Mouse (Mus musculus) kidney, adult 8-10 months (tissue): ENCODE measurements around the gene Ccdc102a.
"Not testable (repeated sequence)": the region's sequence is repeated elsewhere in the genome, so short reads cannot be mapped to it uniquely, and the experiment has no call there.

Experiments used
- DNase-seq, 2 experiments: peaks; one replicate each; pipeline ENCODE4 v3.0.0; 2022

Gene Ccdc102a

DNA sequence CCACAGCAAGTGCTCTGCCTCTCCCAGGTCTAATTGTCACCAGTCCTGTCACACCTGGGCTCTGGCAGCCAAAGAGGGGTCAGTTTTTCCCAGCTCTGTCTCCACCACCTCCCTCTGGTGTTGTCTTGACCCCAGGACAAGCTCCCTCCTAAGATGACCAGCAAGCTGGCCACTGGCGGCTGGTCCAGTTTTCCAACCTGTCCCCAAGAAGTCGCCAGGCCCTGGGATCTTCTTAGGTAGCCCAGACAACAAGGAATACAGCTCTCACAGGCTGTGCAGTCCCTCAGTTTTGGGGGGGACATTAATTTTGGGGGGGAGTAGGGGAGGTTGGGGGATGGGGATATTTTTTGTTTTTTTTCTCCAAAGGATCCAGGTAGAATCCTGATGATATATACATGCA, 45.3 kb downstream of the Ccdc102a start:
- no peak for DNase-seq

DNA sequence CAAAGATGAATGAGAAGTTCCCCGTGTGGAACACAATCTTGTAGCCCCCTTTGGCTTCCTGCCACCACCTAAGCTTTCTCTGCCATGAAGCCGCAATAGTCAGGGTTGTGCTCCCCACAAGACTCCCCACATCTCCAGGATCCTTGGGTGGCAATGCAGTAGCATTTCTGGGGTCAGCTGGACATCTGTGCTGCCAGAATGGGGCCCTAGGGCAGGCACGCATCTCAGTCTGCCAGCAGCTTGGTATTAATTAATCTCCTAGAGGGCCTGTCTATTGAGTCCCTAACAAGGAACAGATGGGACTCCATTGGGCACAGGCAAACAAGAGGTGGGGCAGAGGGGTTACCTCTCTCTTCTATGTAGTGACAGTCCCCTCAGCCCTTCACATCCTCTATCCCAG, 45.7 kb downstream of the Ccdc102a start:
- peak; percentile 41 to 52 for DNase-seq

DNA sequence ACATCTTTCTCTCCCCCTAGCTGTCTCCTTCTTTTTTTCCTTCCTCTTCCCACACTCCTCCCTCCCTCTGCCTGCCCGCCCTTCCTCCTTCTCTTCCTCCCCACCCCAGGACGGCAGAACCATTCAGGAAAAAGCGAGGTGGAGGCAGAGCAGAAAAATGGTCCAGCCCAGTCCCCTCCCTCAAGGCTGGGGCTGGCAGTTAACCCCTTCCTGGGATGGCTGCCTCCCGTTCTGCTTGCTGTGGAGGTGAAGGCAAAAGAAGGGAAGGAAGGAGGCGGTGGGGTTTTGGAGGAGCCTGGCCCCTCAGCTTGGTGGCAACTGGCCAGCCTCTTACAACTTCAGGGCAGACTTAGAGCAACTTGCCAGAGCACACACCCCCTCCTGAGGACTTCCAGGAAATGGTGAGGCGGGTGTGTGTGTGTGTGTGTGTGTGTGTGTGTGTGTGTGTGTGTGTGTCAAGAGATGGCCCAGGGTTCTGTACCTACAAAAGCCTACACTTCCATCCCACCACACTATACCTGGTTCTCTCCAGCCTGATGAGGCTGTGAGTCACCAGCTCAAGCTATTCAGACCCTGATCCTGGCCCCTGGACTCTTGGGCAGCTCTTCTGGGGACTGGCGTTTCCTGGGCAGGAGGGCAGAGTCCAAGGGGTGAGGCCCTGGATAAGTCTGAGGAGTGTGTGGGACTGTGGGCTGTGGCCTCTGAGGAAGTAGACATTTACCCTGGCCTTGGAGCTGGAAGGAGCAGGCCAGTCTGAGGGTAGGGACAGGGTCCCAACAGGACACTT, 46.6 kb downstream of the Ccdc102a start:
- peak; percentile 81 to 86 for DNase-seq

DNA sequence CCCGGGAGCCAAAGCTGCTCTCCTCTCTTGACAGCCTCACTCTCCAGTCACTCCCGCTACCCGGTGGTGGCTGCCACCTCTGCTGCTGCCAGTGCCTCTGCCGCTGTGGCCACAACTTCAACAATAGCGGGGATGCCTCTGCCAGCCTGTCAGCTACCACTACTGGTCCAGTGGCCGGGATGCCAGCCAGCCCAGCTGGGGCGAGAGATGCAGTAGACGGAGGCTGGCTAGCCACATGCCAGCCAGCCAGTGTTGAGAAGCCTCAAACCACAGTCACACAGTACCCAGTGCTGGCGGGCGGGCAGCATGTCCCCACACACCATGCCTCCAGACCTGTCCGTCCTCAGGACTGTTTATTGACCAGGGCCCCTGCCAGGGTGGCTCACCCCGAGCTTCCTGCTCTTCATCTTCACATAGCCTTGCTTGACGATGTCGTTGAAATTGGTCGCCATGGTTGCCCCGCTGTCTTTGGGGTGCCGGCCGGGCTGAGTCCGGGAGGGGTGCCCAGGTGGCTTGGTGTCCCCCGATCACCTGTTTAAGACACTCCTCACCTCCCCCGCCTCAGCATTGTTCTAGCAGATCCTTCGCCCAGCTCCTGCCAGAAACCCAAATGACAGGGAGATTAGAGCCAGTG, 47.3 kb downstream of the Ccdc102a start:
- no peak for DNase-seq

DNA sequence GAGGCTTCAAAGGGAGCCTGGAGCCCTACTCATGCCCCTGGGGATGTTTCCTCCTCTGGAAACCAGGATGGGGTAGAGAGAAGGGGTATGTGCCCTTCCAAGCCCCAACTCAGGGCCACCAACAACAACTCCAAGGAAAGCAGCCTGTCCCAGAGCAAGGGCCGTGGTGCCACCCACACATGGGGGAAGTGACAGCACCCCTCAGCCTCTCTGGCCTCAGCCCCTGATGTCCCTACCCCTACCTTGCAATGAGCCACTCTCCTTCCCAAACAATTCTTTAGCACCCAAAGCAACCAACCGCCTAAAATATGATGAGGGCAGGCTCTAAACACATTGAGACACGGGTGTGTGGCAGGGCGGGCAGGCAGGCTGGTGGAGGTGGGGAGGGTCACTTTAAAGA, 47.9 kb downstream of the Ccdc102a start:
- DNase-seq = no peak

DNA sequence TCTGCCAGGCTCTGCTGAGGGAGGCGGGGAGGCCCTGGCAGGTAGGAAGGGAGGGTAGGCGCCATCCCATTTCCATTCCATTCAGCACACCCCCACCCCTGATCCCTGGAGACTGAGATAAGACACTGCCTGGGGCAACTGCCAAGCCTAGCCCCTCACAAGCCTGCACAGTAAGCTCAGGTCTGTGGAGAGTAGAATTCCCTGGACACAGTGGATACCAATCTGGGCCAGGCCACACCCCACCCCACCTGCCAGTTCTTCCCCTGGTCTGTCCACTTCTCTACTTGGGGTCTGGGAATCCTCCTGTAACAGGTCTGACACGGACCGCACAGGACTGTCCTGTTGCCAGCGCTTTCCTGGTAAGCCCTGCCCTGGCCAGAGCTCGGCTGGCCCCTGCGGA, 48.8 kb downstream of the Ccdc102a start:
- no peak for DNase-seq

DNA sequence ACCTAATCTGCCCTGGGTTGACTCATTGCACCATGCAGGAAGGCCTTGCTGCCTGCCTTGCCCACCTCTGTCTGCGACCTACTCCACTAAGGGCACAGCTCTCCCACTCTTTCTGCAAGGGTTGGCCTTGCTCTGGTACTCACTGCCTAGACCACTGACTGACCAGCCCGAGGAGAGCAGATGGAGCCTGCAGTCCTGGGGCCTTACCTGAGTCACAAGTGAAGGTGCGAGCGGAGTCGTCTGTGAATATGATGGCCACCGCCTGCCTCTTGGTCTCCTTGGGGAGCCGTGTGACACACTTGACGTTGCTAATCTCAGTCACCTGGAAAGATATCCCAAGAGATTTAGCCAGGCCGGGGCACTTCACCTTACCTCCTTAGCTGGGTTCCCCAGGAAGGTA, 51.0 kb downstream of the Ccdc102a start:
- no peak for DNase-seq

DNA sequence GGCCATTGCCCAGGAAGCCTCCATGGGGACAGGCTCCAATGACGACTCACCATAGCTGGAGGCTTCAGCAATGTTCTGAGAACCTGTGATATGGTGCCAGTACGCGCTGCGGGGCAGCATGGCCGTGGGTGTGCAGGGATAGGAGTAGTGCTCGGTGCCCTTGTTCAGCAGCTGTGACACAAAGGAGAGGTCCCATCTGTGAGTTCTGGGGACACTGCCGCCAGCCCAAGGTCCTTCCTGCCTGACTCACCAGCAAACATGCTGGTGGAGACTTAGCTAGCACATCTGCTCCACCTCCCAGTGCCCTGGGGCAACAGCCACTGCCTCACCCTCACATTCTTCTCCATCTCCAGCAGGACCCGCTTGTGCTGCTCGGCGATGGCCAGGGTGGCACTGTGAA, 52.6 kb downstream of the Ccdc102a start:
- no peak for DNase-seq

DNA sequence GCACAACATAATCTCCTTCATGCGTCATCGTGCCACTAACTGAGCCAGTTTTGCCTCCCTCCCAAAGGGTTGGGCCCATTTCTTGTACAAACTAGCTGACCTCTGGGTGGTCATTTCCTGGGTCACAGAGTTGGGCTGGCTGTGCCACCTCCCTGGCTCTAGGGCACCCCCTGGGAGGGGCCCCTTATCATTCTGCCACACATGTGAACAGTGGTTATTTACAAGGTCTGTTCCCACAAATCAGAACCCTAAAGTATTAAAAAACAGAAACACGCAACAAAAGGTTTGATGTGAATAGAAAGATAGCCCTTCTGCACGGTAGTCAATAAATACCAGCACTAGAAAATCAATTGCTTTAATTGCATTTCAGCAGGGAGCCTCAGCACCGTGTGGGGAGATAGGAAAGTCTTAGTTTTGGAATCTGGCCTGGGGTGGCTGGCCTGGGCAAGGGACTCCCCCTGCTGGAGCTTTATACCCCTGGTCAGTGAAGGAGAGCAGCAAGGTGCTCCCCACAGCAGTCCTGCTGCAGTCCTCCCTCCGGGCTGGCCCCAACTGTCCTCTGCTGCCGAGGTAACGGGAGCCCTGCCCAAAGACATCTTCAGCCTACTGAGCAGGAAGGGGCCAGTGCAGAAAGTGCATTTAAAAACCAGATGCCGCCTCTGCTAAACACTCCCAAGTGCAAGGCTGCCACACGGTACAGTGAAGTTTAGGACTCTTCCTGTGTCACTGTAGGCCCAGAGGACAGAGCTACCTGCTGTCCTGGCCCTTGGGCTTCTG, 53.8 kb downstream of the Ccdc102a start:
- no peak for DNase-seq

DNA sequence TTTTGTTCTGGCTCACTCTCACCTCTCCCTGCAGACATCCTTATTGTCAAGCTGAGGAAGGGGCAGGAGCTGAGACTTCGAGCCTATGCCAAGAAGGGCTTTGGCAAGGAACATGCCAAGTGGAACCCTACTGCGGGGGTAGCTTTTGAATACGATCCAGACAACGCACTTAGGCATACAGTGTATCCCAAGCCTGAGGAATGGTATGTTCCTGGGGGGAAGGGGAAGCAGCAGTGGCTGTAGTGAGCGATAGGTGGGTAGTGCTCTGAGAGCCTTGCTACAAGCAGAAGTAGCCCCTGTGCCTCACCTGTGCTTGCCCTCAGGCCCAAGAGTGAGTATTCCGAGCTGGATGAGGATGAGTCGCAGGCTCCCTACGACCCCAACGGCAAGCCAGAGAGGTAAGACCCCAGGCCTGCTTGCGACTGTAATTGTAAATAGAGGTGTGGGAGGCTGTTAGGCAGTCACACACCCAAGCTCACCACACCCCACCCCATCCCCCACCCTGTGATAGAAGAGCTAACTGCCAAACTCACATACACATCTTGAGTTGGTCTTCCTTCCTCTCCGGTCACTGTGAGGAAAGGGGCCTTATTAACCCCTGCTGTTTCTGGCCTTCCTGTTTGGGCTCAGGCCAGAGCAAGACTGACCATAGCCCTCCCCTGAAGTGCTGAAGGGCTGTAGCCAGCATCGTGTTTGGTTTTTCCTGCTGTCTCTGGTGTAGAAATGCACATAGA, 55.2 kb downstream of the Ccdc102a start:
- DNase-seq = no peak

DNA sequence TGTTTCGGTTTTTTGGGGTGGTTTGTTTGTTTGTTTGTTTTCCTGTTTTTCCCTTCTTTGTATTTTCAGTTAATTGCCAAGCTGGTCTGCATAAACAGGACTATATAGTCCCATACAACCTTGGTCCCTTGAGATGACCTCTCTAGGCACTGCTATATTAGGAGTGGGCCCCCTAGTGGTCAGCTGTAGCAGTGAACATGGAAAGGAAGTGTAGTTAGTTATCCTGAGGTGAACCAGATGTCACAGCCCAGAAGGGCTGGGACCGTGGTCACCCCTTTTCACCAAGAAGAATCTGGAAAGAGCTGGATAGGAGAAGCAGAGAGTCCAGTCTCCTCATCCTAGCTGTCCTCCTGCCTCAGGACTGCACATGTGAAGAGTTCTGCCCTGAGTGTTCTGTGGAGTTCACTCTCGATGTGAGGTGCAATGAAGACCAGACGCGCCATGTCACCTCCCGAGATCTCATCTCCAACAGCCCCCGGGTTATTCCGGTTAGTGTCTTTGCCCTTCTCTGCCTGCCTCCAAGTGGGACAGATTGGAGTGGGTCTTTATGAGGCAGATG, 56.5 kb downstream of the Ccdc102a start:
- peak; percentile 58 to 79 for DNase-seq

DNA sequence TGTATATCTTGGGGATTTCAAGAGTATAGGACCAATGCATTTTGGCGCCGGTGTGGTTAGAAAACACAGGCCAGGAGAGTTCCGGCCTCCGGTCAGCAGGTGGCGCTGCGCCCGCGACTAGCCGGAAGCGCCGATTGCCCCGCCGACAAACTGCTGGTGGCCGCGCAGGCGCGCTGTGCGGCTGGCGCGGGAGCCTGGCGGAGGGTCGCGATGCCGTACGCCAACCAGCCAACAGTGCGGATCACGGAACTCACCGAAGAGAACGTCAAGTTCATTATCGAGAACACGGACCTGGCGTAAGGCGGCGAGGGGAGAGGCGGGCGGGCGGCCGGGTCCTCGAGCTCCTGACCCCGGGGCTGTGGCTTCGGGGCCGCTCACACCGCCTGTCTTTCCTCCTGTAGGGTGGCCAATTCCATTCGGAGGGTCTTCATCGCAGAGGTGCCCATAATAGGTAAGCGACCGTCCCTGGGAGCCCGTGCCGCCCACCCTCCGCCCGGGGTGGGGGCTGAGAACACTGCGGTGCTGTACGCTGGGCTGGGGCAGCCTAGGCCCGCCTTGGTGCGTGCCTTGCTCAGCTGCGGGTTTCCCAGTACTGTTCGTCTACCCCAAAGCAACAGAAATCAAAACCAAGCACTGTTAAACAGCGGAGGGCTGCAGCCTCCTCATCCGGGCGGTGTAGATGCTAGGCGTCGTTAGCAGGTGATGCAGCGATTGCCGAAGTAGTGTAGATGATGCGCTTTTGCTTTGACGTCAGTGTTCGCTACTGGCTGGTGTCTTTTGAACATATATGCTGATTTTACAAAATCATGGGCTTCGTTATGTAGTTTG, 60.3 kb downstream of the Ccdc102a start, which contains the start of gene Polr2c:
Gene Polr2c, plus strand, starts transcription at position 105 of the 828 bp plus-strand sequence.
- peak; percentile 80 to 88 for DNase-seq

DNA sequence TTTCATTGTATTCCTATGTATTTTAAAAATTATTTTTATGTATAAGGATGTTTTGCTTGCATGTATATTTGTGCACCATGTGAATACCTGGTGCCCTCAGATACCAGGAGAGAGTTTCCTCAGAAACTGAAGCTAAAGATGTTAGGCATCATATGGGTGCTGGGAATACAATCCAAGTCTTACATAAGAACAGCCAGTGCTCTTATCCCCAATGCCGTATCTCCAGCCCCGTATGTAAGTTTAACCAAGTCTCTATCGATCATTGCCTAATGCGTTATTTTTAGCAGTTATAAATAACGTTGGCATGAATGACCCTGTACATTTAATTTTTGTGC, 60.9 kb downstream of the Ccdc102a start:
- no peak for DNase-seq

DNA sequence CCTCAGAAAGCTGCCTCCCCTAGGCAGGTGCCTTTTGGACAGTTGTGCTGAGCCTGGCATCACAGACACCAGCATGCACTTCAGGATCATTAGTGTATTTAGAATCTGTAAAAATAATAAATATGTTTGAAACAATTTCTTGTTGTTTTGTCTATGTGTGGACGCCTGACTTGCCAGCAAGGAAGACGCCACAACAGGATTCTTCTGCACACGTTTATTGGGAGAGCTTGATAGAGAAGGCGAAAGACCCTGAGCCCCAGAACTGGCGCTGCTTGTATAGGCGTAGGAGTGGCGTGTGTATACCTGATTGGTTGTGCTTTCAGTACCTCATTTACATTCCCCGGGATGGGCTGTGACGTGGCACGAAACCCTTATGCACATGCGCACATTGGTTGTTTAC, 63.1 kb downstream of the Ccdc102a start:
- DNase-seq = not testable (repeated sequence)
